Mouse (Mus musculus): ENCODE measurements around the gene Ypel2. TPM values are rescaled to one million over a fixed set of nuclear protein-coding genes. Genes with fewer than 3 reads are reported as not detected.

The Ypel2 gene
- polyA plus RNA-seq, 2 experiments from 2014 or later = 5.0 to 8.5 TPM

GRCm38 (mm10) chr11:86929531-86929930, 64.0 kb downstream of the Ypel2 start:
- no peak for ATAC-seq

GRCm38 (mm10) chr11:86925085-86925638, 68.3 kb downstream of the Ypel2 start:
- ATAC-seq = peak; percentile 40

GRCm38 (mm10) chr11:86924629-86925028, 68.9 kb downstream of the Ypel2 start:
- no peak for ATAC-seq

GRCm38 (mm10) chr11:86923654-86924053, 69.9 kb downstream of the Ypel2 start:
- ATAC-seq = no peak

- no peak for ATAC-seq
Measured at GRCm38 (mm10) chr11:86922029-86922428, 71.5 kb downstream of the Ypel2 start.

- no peak for ATAC-seq
Measured at GRCm38 (mm10) chr11:86921335-86921734, 72.2 kb downstream of the Ypel2 start.

- ATAC-seq = no peak
Measured at GRCm38 (mm10) chr11:86920111-86921080, 73.1 kb downstream of the Ypel2 start.

GRCm38 (mm10) chr11:86919468-86919867, 74.0 kb downstream of the Ypel2 start:
- ATAC-seq = no peak

GRCm38 (mm10) chr11:86917536-86917935, 76.0 kb downstream of the Ypel2 start:
- no peak for ATAC-seq

GRCm38 (mm10) chr11:86916596-86917249, 76.8 kb downstream of the Ypel2 start:
- no peak for ATAC-seq

- ATAC-seq = no peak
Measured at GRCm38 (mm10) chr11:86914329-86914728, 79.2 kb downstream of the Ypel2 start.

GRCm38 (mm10) chr11:86910244-86910643, 83.3 kb downstream of the Ypel2 start:
- no peak for ATAC-seq

GRCm38 (mm10) chr11:86909028-86909427, 84.5 kb downstream of the Ypel2 start:
- no peak for ATAC-seq

GRCm38 (mm10) chr11:86907889-86908590, 85.5 kb downstream of the Ypel2 start:
- ATAC-seq = peak; percentile 49

GRCm38 (mm10) chr11:86906767-86907662, 86.5 kb downstream of the Ypel2 start:
- ATAC-seq = no peak

GRCm38 (mm10) chr11:86906257-86906656, 87.2 kb downstream of the Ypel2 start:
- no peak for ATAC-seq

GRCm38 (mm10) chr11:86905261-86905660, 88.2 kb downstream of the Ypel2 start:
- ATAC-seq = no peak

- ATAC-seq = no peak
Measured at GRCm38 (mm10) chr11:86904706-86905105, 88.8 kb downstream of the Ypel2 start.

- ATAC-seq = no peak
Measured at GRCm38 (mm10) chr11:86898367-86898766, 95.1 kb downstream of the Ypel2 start.

- no peak for ATAC-seq
Measured at GRCm38 (mm10) chr11:86895567-86895966, 97.9 kb downstream of the Ypel2 start.

- no peak for ATAC-seq
Measured at GRCm38 (mm10) chr11:86895156-86895555, 98.4 kb downstream of the Ypel2 start.

- peak; percentile 44 for ATAC-seq
Measured at GRCm38 (mm10) chr11:86894171-86894577, 99.3 kb downstream of the Ypel2 start.

Data from activated CD4-positive, CD25-positive, alpha-beta regulatory T cell, adult 4 months (primary cell).